In genomic region chr2:131059377-131059776, GRCm38 (mm10) we compare ENCODE assay signal across 9 mouse cellular contexts. TPM values are rescaled to one million over a fixed set of nuclear protein-coding genes. Genes with fewer than 3 reads are reported as not detected.
DNase-seq lines count a peak whose midpoint lies in the region; ATAC-seq and TF ChIP-seq lines count a peak whose summit lies in the region.
"Had no signal": no experiment of that assay in that cellular context is flagged by ENCODE, and none has a peak within 500 bp of the region (broad histone marks: within the 10 kb centered on the region; RNA-seq: fewer than 3 reads in every experiment).

No protein-coding gene starts in this region.

- no peak for TF ChIP-seq EP300 in heart, postnatal 0 days (IDR thresholded peaks at IDR 0.05; ENCODE audit: low read depth)

- DNase-seq in MN1 (ENCODE audit: low spot score) = peak; percentile 41
- DNase-seq in adrenal gland, postnatal 25 days = peak; percentile 57
- DNase-seq in heart, postnatal 0 days (ENCODE audit: low spot score) = peak; percentile 55
- peak; percentile 87 for DNase-seq in lung, embryonic 14.5 days
- DNase-seq in thymus, postnatal 25 days = no peak
- no peak for DNase-seq in frontal cortex, postnatal 25 days (ENCODE audit: low spot score in 2 of 2)
- no peak for DNase-seq in retina, embryonic 14.5 days (ENCODE audit: low spot score)

- H3K9me3 ChIP-seq in heart, postnatal 0 days (replicated peaks; ENCODE audit: control insufficient read depth, low read length) = no peaks in the 10 kb centered on the region
- no peaks in the 10 kb centered on the region for H3K9me3 ChIP-seq in lung, embryonic 14.5 days (ENCODE audit: low read depth, low read length)
- H3K9me3 ChIP-seq: midbrain, embryonic 12.5 days had no signal

- peak overlapping the region; percentile 56 for H3K27ac ChIP-seq in heart, postnatal 0 days (ENCODE audit: low read depth)
- H3K27ac ChIP-seq in lung, embryonic 14.5 days (ENCODE audit: low read depth) = no peak overlapping the region; the same call in 1 of the 2 replicates
- H3K27ac ChIP-seq: midbrain, embryonic 12.5 days had no signal

- 0 out of 2 replicates have a peak overlapping the region, but pooled peaks have one; percentile 3 for H3K9ac ChIP-seq in heart, postnatal 0 days (replicated peaks; ENCODE audit: low read depth, low read length)
- H3K9ac ChIP-seq in lung, embryonic 14.5 days = no peak overlapping the region
- H3K9ac ChIP-seq: midbrain, embryonic 12.5 days had no signal

- H3K27me3 ChIP-seq in heart, postnatal 0 days (ENCODE audit: control insufficient read depth, insufficient read depth, low read length) = peaks cover 31% of the 10 kb centered on the region
- peaks cover 42% of the 10 kb centered on the region for H3K27me3 ChIP-seq in lung, embryonic 14.5 days (ENCODE audit: insufficient read depth, low read length)

- WGBS in heart, postnatal 0 days = 4% methylated on average over 1 of the region's 1 CpGs
- WGBS in lung, embryonic 14.5 days = 20% methylated on average over 1 of the region's 1 CpGs

- no peak overlapping the region for H3K4me3 ChIP-seq in heart, postnatal 0 days (ENCODE audit: low read depth, low read length)
- no peak overlapping the region for H3K4me3 ChIP-seq in lung, embryonic 14.5 days (ENCODE audit: low read depth, low read length)
- H3K4me3 ChIP-seq: midbrain, embryonic 12.5 days had no signal

- TF ChIP-seq CTCF in heart, postnatal 0 days (IDR thresholded peaks at IDR 0.05; ENCODE audit: low read depth) = no peak
- no peak for TF ChIP-seq CTCF in lung, embryonic 14.5 days (IDR thresholded peaks at IDR 0.05; ENCODE audit: low read depth)

- peaks cover 36% of the 10 kb centered on the region for H3K4me1 ChIP-seq in heart, postnatal 0 days (ENCODE audit: control insufficient read depth, insufficient read depth)
- peaks cover 14% of the 10 kb centered on the region; the same call in 1 of the 2 replicates for H3K4me1 ChIP-seq in lung, embryonic 14.5 days (ENCODE audit: insufficient read depth)

- no peaks in the 10 kb centered on the region for H3K36me3 ChIP-seq in heart, postnatal 0 days (replicated peaks; ENCODE audit: control insufficient read depth, insufficient read depth, low read length)
- H3K36me3 ChIP-seq in lung, embryonic 14.5 days (ENCODE audit: insufficient read depth) = no peaks in the 10 kb centered on the region
- H3K36me3 ChIP-seq: midbrain, embryonic 12.5 days had no signal

- ATAC-seq in heart, postnatal 0 days (ENCODE audit: insufficient read depth, low read depth) = no peak
- no peak for ATAC-seq in lung, embryonic 14.5 days (ENCODE audit: insufficient read depth)
- ATAC-seq in cerebellum, adult (ENCODE audit: insufficient number of reproducible peaks, low FRiP score, low TSS enrichment) = no peak

- H3K4me2 ChIP-seq in heart, postnatal 0 days (ENCODE audit: low read depth, low read length) = no peak overlapping the region
- no peak overlapping the region for H3K4me2 ChIP-seq in lung, embryonic 14.5 days
- H3K4me2 ChIP-seq: midbrain, embryonic 12.5 days had no signal

RNA-seq across cellular contexts. Expression of gene Adam33, which starts 4.2 kb away (rescaled TPM):
- 3.8 and 4.8 TPM in 2 replicates for total RNA-seq in adrenal gland, postnatal 25 days (2021)
- 9.4 and 10.3 TPM in 2 replicates for total RNA-seq in heart, postnatal 0 days (2014; rRNA removed; ENCODE audit: low replicate concordance)
- 4.8 and 5.2 TPM in 2 replicates for polyA plus RNA-seq in heart, postnatal 0 days (2015; fragmentation: Nextera tagmentation; extraction: Ambion mirVana)
- polyA plus RNA-seq in lung, embryonic 14.5 days (2014; fragmentation: Nextera tagmentation; extraction: Ambion mirVana) = 1.9 and 4.1 TPM in 2 replicates

RNA-seq across cellular contexts. Expression of gene Gfra4, which starts 16.5 kb away (rescaled TPM):
- 4.2 and 6.3 TPM in 2 replicates for total RNA-seq in adrenal gland, postnatal 25 days (2021)
- total RNA-seq in heart, postnatal 0 days (2014; rRNA removed; ENCODE audit: low replicate concordance) = 0.19 and 10.7 TPM in 2 replicates
- polyA plus RNA-seq in heart, postnatal 0 days (2015; fragmentation: Nextera tagmentation; extraction: Ambion mirVana) = 2.2 and 2.9 TPM in 2 replicates
- 13.5 and 16.3 TPM in 2 replicates for polyA plus RNA-seq in lung, embryonic 14.5 days (2014; fragmentation: Nextera tagmentation; extraction: Ambion mirVana)

RNA-seq across cellular contexts. Expression of gene Siglec1, which starts 27.2 kb away (rescaled TPM):
- total RNA-seq in adrenal gland, postnatal 25 days (2021) = 2.6 and 2.7 TPM in 2 replicates
- total RNA-seq in heart, postnatal 0 days (2014; rRNA removed; ENCODE audit: low replicate concordance) = 2.2 and 3.4 TPM in 2 replicates
- 0.20 and 0.27 TPM in 2 replicates for polyA plus RNA-seq in heart, postnatal 0 days (2015; fragmentation: Nextera tagmentation; extraction: Ambion mirVana)
- polyA plus RNA-seq in lung, embryonic 14.5 days (2014; fragmentation: Nextera tagmentation; extraction: Ambion mirVana) = 0.23 and 0.34 TPM in 2 replicates

Comparison
In these comparisons a context has a peak if more than half of its experiments do, and no peak if none do; other contexts are left out.
1. DNase-seq: peak in MN1 (single experiment), adrenal gland, postnatal 25 days (single experiment), heart, postnatal 0 days (single experiment) and lung, embryonic 14.5 days (single experiment); none in thymus, postnatal 25 days (single experiment), frontal cortex, postnatal 25 days (0 of 2) and retina, embryonic 14.5 days (single experiment).